Mouse (Mus musculus): ENCODE measurements at regions not wholly inside any gene's neighbourhood (a gene's known extent, or its start where the extent isn't known, plus 50 kb on each side); places are given as distances from the start of the nearest gene placed in this dataset.

GRCm38 (mm10) chr8:8484546-8484945, 176.5 kb downstream of the Efnb2 start:
- peak; percentile 56 for DNase-seq (ENCODE audit: low spot score)

- no peak for DNase-seq (ENCODE audit: low spot score)
Measured at GRCm38 (mm10) chr8:8482707-8483480, 178.1 kb downstream of the Efnb2 start.

GRCm38 (mm10) chr8:8477456-8477855, 183.6 kb downstream of the Efnb2 start:
- DNase-seq (ENCODE audit: low spot score), result no peak

GRCm38 (mm10) chr8:8468552-8468951, 192.5 kb downstream of the Efnb2 start:
- no peak for DNase-seq (ENCODE audit: low spot score)

- peak; percentile 63 for DNase-seq (ENCODE audit: low spot score)
Measured at GRCm38 (mm10) chr8:8466526-8467244, 194.4 kb downstream of the Efnb2 start.

GRCm38 (mm10) chr8:8462455-8462854, 198.6 kb downstream of the Efnb2 start:
- no peak for DNase-seq (ENCODE audit: low spot score)

GRCm38 (mm10) chr8:8457536-8457935, 203.5 kb downstream of the Efnb2 start:
- no peak for DNase-seq (ENCODE audit: low spot score)

GRCm38 (mm10) chr8:8453944-8454343, 207.1 kb downstream of the Efnb2 start:
- no peak for DNase-seq (ENCODE audit: low spot score)

- no peak for DNase-seq (ENCODE audit: low spot score)
Measured at GRCm38 (mm10) chr8:8452226-8452625, 208.8 kb downstream of the Efnb2 start.

- DNase-seq (ENCODE audit: low spot score), result no peak
Measured at GRCm38 (mm10) chr8:8448911-8449310, 212.1 kb downstream of the Efnb2 start.

- DNase-seq (ENCODE audit: low spot score), result no peak
Measured at GRCm38 (mm10) chr8:8441568-8441967, 219.5 kb downstream of the Efnb2 start.

- peak; percentile 34 for DNase-seq (ENCODE audit: low spot score)
Measured at GRCm38 (mm10) chr8:8440903-8441302, 220.1 kb downstream of the Efnb2 start.

- DNase-seq (ENCODE audit: low spot score), result no peak
Measured at GRCm38 (mm10) chr8:8426201-8426600, 234.8 kb downstream of the Efnb2 start.

- no peak for DNase-seq (ENCODE audit: low spot score)
Measured at GRCm38 (mm10) chr8:8423443-8423842, 237.6 kb downstream of the Efnb2 start.

GRCm38 (mm10) chr8:8421713-8422112, 239.3 kb downstream of the Efnb2 start:
- no peak for DNase-seq (ENCODE audit: low spot score)

- DNase-seq (ENCODE audit: low spot score), result no peak
Measured at GRCm38 (mm10) chr8:8419360-8420330, 241.4 kb downstream of the Efnb2 start.

GRCm38 (mm10) chr8:8418929-8419328, 242.1 kb downstream of the Efnb2 start:
- DNase-seq (ENCODE audit: low spot score), result no peak

- DNase-seq (ENCODE audit: low spot score), result no peak
Measured at GRCm38 (mm10) chr8:8418525-8418924, 242.5 kb downstream of the Efnb2 start.

- DNase-seq (ENCODE audit: low spot score), result peak; percentile 21
Measured at GRCm38 (mm10) chr8:8416092-8416701, 244.8 kb downstream of the Efnb2 start.

GRCm38 (mm10) chr8:8407357-8407756, 253.7 kb downstream of the Efnb2 start:
- no peak for DNase-seq (ENCODE audit: low spot score)

- DNase-seq (ENCODE audit: low spot score), result no peak
Measured at GRCm38 (mm10) chr8:8403410-8403809, 257.6 kb downstream of the Efnb2 start.

GRCm38 (mm10) chr8:8392303-8392702, 268.7 kb downstream of the Efnb2 start:
- DNase-seq (ENCODE audit: low spot score), result no peak

All from embryo, embryonic 10 days (tissue).